Mouse (Mus musculus) spleen, adult 10 weeks (tissue): Measurements from ENCODE around the gene Ctxn1. TPM values are rescaled to one million over a fixed set of nuclear protein-coding genes. Genes with fewer than 3 reads are reported as not detected.

Source experiments
- polyA plus RNA-seq: library from polyadenylated mRNA; stranded (reverse); fragments of 350-450 nt; fragmentation: Illumina TruSeq; extraction: RNeasy Lipid Tissue Mini Kit (QIAGEN cat#74804); gene quantifications from one replicate; pipeline ENCODE4 v1.2.3, GENCODE M21; 2015; ENCODE audit warnings: low replicate concordance; ENCODE audit not compliant: insufficient read depth

The Ctxn1 gene
- 1.5 TPM for polyA plus RNA-seq

GRCm38 (mm10) chr8:4259125-4259804 lies at the start of gene Ctxn1:
Gene Ctxn1 (minus strand): TSS chr8:4259274.

GRCm38 (mm10) chr8:4275275-4276110 lies 16.4 kb upstream of the Ctxn1 start, which contains the start of gene Timm44:
Gene Timm44 (minus strand): TSS chr8:4275913.

GRCm38 (mm10) chr8:4252934-4253841 lies 5.9 kb downstream of the Ctxn1 start, which contains the start of gene Snapc2:
Gene Snapc2 (plus strand): TSS chr8:4253080.

GRCm38 (mm10) chr8:4247951-4248540 lies 11.0 kb downstream of the Ctxn1 start, which contains the start of gene Tgfbr3l:
Gene Tgfbr3l (plus strand): TSS chr8:4248214.

GRCm38 (mm10) chr8:4238434-4239192 lies 20.5 kb downstream of the Ctxn1 start, which contains the start of the genes Map2k7 and Gm49320:
Gene Map2k7 (plus strand): TSS chr8:4238740.
Gene Gm49320 (plus strand): TSS chr8:4238865.

GRCm38 (mm10) chr8:4226739-4227347 lies 32.2 kb downstream of the Ctxn1 start, which contains the start of gene Lrrc8e:
Gene Lrrc8e (plus strand): TSS chr8:4226827.

GRCm38 (mm10) chr8:4216791-4217621 lies 42.1 kb downstream of the Ctxn1 start, which contains the start of gene Prr36:
Gene Prr36 (minus strand): TSS chr8:4217459.

Other genes starting within 250 kb of the Ctxn1 start
- 0.32 TPM for gene Cd209f, start 153.4 kb downstream of the Ctxn1 start, polyA plus RNA-seq
- not detected for gene Cd209g, start 125.2 kb downstream of the Ctxn1 start, polyA plus RNA-seq
- gene Evi5l, start 92.7 kb downstream of the Ctxn1 start, polyA plus RNA-seq: 10.2 TPM
- gene Prr36, start 41.8 kb downstream of the Ctxn1 start, polyA plus RNA-seq: 0.26 TPM
- 0.06 TPM for gene Lrrc8e, start 32.4 kb downstream of the Ctxn1 start, polyA plus RNA-seq
- 37.2 TPM for gene Map2k7, start 20.5 kb downstream of the Ctxn1 start, polyA plus RNA-seq
- not detected for gene Gm49320, start 20.4 kb downstream of the Ctxn1 start, polyA plus RNA-seq
- gene Tgfbr3l, start 11.1 kb downstream of the Ctxn1 start, polyA plus RNA-seq: 10.9 TPM
- 9.0 TPM for gene Snapc2, start 6.2 kb downstream of the Ctxn1 start, polyA plus RNA-seq
- gene Timm44, start 16.6 kb upstream of the Ctxn1 start, polyA plus RNA-seq: 59.1 TPM
- 18.3 TPM for gene Ccl25, start 65.9 kb upstream of the Ctxn1 start, polyA plus RNA-seq
- 74.5 TPM for gene Elavl1, start 66.1 kb upstream of the Ctxn1 start, polyA plus RNA-seq
- 33.2 TPM for gene Cers4, start 233.8 kb upstream of the Ctxn1 start, polyA plus RNA-seq